ENCODE assay signal across 9 mouse cellular contexts in genomic region chr4:76451019-76451552, GRCm38 (mm10).
A peak's percentile ranks its signal among the peaks of the same experiment; 100 is the strongest.
DNase-seq lines count a peak whose midpoint lies in the region; ATAC-seq and TF ChIP-seq lines count a peak whose summit lies in the region.
"Had no signal": no experiment of that assay in that cellular context is flagged by ENCODE, and none has a peak within 500 bp of the region (broad histone marks: within the 10 kb centered on the region; RNA-seq: fewer than 3 reads in every experiment).

No protein-coding gene starts in this region.

- no peak for TF ChIP-seq CTCF in heart, adult 2 months (IDR thresholded peaks at IDR 0.05)

- DNase-seq in heart, adult 2 months = no peak
- peak; percentile 62 to 64 for DNase-seq in cerebellum, postnatal 10 days
- DNase-seq in testis, postnatal 14 days (ENCODE audit: low spot score) = peak; percentile 15
- DNase-seq in gastrocnemius, postnatal 14 days = no peak

- peak overlapping the region; percentile 68 for H3K4me2 ChIP-seq in heart, embryonic 14.5 days (ENCODE audit: low read length)
- H3K4me2 ChIP-seq in hindbrain, embryonic 15.5 days = peak overlapping the region; percentile 80
- H3K4me2 ChIP-seq in limb, embryonic 15.5 days = peak overlapping the region; percentile 75

- no peak for TF ChIP-seq EP300 in heart, adult 2 months (IDR thresholded peaks at IDR 0.05; ENCODE audit: insufficient read depth, low read depth, low read length)

- peak overlapping the region; percentile 75 to 98 for H3K4me3 ChIP-seq in heart, embryonic 14.5 days (ENCODE audit: control insufficient read depth in 1 of 2, insufficient read depth in 1 of 2, low read depth in 1 of 2, low read length in 2 of 2)
- no peak overlapping the region for H3K4me3 ChIP-seq in heart, adult 2 months
- peak overlapping the region; percentile 86 for H3K4me3 ChIP-seq in hindbrain, embryonic 15.5 days
- peak overlapping the region; percentile 90 for H3K4me3 ChIP-seq in limb, embryonic 15.5 days

- no peaks in the 10 kb centered on the region for H3K36me3 ChIP-seq in heart, embryonic 14.5 days (ENCODE audit: control insufficient read depth, insufficient read depth, low read length)
- no peaks in the 10 kb centered on the region for H3K36me3 ChIP-seq in heart, adult 2 months (ENCODE audit: control insufficient read depth, insufficient read depth, low read length)
- H3K36me3 ChIP-seq in hindbrain, embryonic 15.5 days = no peaks in the 10 kb centered on the region
- no peaks in the 10 kb centered on the region for H3K36me3 ChIP-seq in limb, embryonic 15.5 days

- H3K9me3 ChIP-seq in heart, embryonic 14.5 days (ENCODE audit: control insufficient read depth, low read length) = no peaks in the 10 kb centered on the region
- H3K9me3 ChIP-seq in hindbrain, embryonic 15.5 days = no peaks in the 10 kb centered on the region
- H3K9me3 ChIP-seq in limb, embryonic 15.5 days = no peaks in the 10 kb centered on the region

- WGBS in heart, embryonic 14.5 days = 37% methylated on average over 8 of the region's 8 CpGs
- WGBS in heart, adult 2 months = 49% methylated on average over 8 of the region's 8 CpGs
- 38% methylated on average over 8 of the region's 8 CpGs for WGBS in hindbrain, embryonic 15.5 days
- 42% methylated on average over 8 of the region's 8 CpGs for WGBS in limb, embryonic 15.5 days

- H3K27me3 ChIP-seq in heart, embryonic 14.5 days (ENCODE audit: control insufficient read depth, insufficient read depth, low read length) = no peaks in the 10 kb centered on the region
- H3K27me3 ChIP-seq in heart, adult 2 months (ENCODE audit: control insufficient read depth, insufficient read depth, low read length) = no peaks in the 10 kb centered on the region
- no peaks in the 10 kb centered on the region for H3K27me3 ChIP-seq in hindbrain, embryonic 15.5 days
- H3K27me3 ChIP-seq in limb, embryonic 15.5 days = no peaks in the 10 kb centered on the region
- H3K27me3 ChIP-seq: CH12.LX had no signal

- no peak for TF ChIP-seq POLR2A in heart, adult 2 months (IDR thresholded peaks at IDR 0.05; ENCODE audit: insufficient read depth, low read depth, low read length)

- H3K27ac ChIP-seq in heart, embryonic 14.5 days (replicated peaks in 1 of 2; ENCODE audit: control insufficient read depth in 1 of 2, insufficient read depth in 1 of 2, low read depth in 2 of 2, low read length in 2 of 2) = peak overlapping the region; percentile 95 to 96
- no peak overlapping the region for H3K27ac ChIP-seq in heart, adult 2 months
- peak overlapping the region; percentile 98 for H3K27ac ChIP-seq in hindbrain, embryonic 15.5 days (replicated peaks)
- peak overlapping the region; percentile 59; the same call in 1 of the 2 replicates for H3K27ac ChIP-seq in limb, embryonic 15.5 days

- intact Hi-C loops in heart, adult 2 months (cut with DNase I) = no loop called here
- intact Hi-C loops in gastrocnemius, postnatal 14 days (cut with DNase I; ENCODE audit: low total_unique reads) = no loop called here

- peaks cover 9 to 14% of the 10 kb centered on the region in 2 experiments for H3K4me1 ChIP-seq in heart, embryonic 14.5 days (ENCODE audit: control insufficient read depth in 2 of 2, insufficient read depth in 2 of 2, low read length in 2 of 2)
- peaks cover 2% of the 10 kb centered on the region; the same call in 1 of the 2 replicates for H3K4me1 ChIP-seq in heart, adult 2 months (ENCODE audit: control insufficient read depth, insufficient read depth, low read length)
- peaks cover 7% of the 10 kb centered on the region; the same call in 1 of the 2 replicates for H3K4me1 ChIP-seq in hindbrain, embryonic 15.5 days (replicated peaks)
- H3K4me1 ChIP-seq in limb, embryonic 15.5 days = 0 out of 2 replicates have a peak, but pooled peaks cover 6% of the 10 kb centered on the region

- ATAC-seq in heart, embryonic 14.5 days (ENCODE audit: insufficient number of reproducible peaks, insufficient read depth, low FRiP score, low read depth) = no peak
- no peak for ATAC-seq in hindbrain, embryonic 15.5 days (ENCODE audit: low FRiP score, low read depth)
- ATAC-seq in limb, embryonic 15.5 days (ENCODE audit: insufficient number of reproducible peaks, low FRiP score, low TSS enrichment, low read depth) = no peak
- no peak for ATAC-seq in erythroblast, adult 5-6 weeks (replicated peaks; ENCODE audit: low FRiP score, poor library complexity, severe bottlenecking)

- H3K79me2 ChIP-seq in heart, adult 2 months (replicated peaks; ENCODE audit: control insufficient read depth, insufficient read depth, low read length) = no peaks in the 10 kb centered on the region

- peak overlapping the region; percentile 98 for H3K9ac ChIP-seq in heart, embryonic 14.5 days (ENCODE audit: low read length)
- no peak overlapping the region for H3K9ac ChIP-seq in heart, adult 2 months (ENCODE audit: low read depth, low read length)
- peak overlapping the region; percentile 92 for H3K9ac ChIP-seq in hindbrain, embryonic 15.5 days
- no peak overlapping the region for H3K9ac ChIP-seq in limb, embryonic 15.5 days

Comparison
In these comparisons a context has a peak if more than half of its experiments do, and no peak if none do; other contexts are left out.
1. H3K9ac ChIP-seq: peak in heart, embryonic 14.5 days (single experiment) and hindbrain, embryonic 15.5 days (single experiment); none in heart, adult 2 months (single experiment) and limb, embryonic 15.5 days (single experiment).
2. DNase-seq: peak in cerebellum, postnatal 10 days (2 of 2) and testis, postnatal 14 days (single experiment); none in heart, adult 2 months (0 of 2) and gastrocnemius, postnatal 14 days (single experiment).
3. Peak in every context shown above with its lines, with median percentiles within 50 percentile points of each other: H3K4me2 ChIP-seq.